Mouse (Mus musculus): ENCODE data around the gene Trim58.

DNA sequence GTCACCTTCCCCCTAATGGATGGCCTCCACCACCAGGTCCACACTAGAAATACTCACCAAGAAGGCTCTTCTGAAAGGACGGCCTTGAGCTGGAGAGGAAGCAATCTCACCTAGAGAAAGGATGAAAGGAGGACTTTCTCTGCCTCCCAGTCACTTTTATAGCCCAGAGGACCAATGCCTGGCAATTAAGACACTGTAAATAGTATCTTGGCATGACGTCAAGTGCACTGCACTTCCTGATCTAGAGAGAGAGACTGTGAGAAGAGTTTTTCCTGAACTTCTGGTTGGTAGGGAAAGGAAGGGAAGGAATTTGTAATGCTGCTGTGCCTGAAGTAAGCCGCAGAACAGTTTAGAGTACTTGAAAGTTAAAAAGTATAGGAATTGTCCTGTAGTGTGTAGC, 26.9 kb upstream of the Trim58 start:
- no peak for TF ChIP-seq CTCF (IDR thresholded peaks at IDR 0.05; ENCODE audit: low read depth, low read length)
- TF ChIP-seq POLR2A (IDR thresholded peaks at IDR 0.05; ENCODE audit: borderline replicate concordance, low read depth, low read length), result no peak

Measured in bone marrow macrophage, adult 2 months (primary cell).